Mouse (Mus musculus): ENCODE measurements at regions not wholly inside any gene's neighbourhood (a gene's known extent, or its start where the extent isn't known, plus 50 kb on each side); places are given as distances from the start of the nearest gene placed in this dataset.

DNA sequence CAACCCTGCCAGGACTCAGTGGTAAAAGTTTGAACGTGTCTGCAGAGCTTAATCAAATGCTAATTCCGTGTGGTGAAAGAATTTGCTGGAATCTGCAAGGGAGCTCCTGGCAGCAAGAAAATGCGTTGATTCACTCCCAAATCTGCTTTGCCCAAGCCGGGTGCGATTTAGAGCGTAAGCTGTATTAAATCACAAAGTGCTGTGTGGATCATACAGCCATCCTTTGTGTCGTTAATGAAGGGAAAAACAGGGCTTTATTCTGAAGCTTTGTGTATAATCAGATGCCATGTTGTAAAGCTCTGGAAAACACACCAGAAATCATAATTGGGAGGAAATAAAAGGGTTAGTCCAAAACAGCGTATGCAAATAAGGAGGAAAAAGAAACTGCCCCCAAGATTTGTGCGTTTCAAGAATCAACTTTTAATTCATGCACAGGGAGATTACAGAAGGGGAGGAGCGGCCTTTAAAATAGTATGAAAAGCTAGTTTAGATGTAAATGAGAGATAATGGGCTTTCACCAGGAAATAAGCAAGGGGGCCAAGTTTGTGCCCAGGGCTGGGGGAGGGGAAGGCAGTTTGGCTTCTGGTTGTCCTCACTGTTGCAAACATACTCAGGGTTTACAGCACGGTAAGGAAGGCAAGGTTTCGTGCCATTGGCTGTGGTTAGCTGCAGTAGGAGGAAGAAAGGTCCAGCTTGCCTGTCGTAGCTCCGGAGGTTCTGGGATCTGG, 303.7 kb downstream of the H2al1j start:
- 29% methylated on average over 14 of the region's 14 CpGs for WGBS
- no peak for DNase-seq (ENCODE audit: low read depth, low spot score)

DNA sequence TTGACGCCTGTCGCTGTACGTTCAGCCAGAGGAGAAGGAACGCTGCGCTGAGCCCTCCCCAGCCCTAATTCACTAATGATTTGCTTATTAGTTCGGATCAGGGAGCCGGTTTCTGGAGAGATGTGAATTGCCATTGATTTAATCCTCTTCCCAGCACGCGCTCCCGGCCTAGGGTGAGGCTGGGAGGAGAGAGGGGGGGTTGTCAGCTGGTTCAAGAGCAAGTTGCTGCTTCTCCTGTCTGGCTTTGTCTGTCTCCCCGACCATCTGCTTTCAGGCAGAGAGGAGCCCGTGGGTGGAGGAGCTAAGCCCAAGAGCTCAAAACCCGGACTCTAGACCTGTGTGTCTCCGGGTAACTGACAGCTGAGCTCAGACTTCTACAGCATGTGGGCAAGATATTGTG, 304.4 kb downstream of the H2al1j start:
- 47% methylated on average over 14 of the region's 14 CpGs for WGBS
- no peak for DNase-seq (ENCODE audit: low read depth, low spot score)

DNA sequence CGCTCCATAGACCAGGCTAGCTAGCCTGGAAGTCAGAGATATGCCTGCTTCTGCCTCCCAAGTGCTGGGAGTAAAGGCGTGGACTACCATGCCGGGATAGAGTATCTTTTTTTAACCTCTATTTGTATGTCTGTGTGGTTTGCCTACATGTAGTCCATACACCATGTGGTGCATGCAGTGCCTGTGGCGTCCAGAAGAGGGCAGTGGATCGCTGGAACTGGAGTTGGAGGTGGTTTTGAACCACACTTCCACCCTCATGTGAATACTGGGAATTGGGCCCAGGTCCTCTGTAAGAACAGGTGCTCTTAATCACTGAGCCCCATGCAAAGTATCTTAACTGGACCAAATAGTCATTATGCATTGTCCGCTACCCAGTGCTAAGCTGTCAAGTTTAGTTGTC, 306.2 kb downstream of the H2al1j start:
- 67% methylated on average over 6 of the region's 6 CpGs for whole genome bisulfite sequencing
- DNase-seq (ENCODE audit: low read depth, low spot score), result no peak

DNA sequence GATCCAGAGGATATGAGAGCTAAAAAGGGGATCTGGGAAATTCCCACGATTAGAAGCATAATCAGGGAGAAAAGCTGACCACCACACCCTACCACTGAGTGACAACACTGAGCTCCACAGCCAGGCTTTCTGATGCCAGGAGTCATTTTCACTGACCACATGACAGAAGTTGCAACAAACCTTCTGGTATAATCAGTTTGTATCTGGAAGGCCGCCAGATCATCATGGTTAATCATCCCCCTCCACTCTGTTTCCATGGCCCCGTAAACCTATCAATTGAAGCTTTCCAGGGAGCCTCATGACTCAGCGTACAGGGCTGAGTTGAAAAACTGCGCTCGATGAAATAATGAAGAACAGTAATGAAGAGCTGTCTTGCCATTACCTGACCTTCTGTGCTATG, 316.9 kb downstream of the H2al1j start:
- no peak for DNase-seq (ENCODE audit: low read depth, low spot score)
- WGBS, result 36% methylated on average over 6 of the region's 6 CpGs

DNA sequence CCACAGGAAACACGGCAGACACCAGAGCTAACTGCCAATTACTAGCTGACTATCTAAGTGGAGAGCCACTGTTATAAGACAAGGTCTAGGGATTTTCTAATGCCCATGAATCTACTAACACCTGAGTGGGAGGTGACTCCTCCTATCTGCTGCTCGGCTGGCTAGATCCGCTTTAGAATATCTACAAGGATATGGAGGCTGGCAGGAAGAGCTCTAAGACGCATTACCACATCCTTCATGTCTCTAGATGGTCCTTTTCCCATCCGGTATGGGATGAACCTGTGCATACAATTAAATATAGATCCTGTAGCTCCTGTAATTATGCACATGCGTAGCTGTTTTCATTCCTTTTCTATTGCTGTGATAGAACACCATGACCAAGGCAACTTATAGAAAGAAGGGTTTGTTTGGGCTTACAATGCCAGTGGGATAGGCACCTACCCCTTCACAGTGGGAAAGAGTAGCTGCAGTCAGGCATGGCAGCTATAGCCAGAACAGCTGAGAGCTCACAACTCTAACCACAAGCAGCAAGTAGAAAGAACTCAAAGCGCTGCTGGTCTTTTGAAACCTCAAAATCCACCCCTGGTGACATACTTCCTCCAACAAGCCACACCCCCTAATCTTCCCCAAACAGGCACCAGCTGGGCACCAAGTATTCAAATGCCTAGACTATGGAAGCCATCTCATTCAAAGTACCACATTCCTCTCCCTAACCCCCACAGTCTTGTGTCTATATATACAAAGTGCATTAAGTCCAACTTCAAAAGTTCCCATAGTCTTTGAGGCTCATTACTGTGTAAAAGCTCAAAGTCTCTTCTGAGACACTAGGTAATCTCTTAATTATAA, 319.3 kb downstream of the H2al1j start:
- WGBS, result 57% methylated on average over 7 of the region's 7 CpGs
- DNase-seq (ENCODE audit: low read depth, low spot score), result no peak

DNA sequence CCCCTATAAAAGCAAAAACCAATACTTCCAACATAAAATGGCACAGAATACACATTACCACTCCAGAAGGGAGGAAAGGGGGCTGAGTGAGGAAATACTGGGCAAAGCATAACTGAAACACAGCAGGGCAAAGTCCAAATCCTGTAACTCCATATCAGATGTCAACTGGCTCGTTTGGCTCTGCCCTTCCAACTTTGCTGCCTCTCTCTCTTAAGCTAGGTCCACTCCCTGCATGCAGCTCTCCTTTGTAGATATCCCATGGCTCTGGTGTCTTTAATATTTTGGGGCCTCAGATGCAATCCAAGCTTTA, 319.9 kb downstream of the H2al1j start:
- 43% methylated on average over 1 of the region's 1 CpGs for WGBS

DNA sequence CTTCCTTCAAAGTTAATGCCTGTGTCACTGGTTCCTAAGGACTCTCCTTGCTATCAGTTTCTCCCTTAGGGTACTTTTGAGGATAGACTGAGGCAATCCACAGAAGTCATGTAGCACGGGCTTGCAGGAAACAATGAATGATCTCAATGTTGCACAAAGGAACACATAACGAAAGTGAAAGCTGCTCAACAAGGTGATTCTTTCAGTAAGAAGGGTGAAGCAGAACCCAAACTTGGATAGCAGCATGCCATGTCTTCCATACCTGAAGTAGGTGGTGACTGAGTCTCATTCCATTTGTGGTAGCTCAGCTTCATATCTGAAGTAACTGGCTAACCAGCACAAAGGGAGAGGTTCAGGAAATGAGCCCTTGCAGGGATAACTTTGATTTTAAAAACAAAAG, 325.7 kb downstream of the H2al1j start:
- no peak for DNase-seq (ENCODE audit: low read depth, low spot score)
- WGBS, result 66% methylated on average over 2 of the region's 2 CpGs

More for the DNA sequence above, 319.9 kb downstream of the H2al1j start:
- DNase-seq (ENCODE audit: low read depth, low spot score), result no peak

DNA sequence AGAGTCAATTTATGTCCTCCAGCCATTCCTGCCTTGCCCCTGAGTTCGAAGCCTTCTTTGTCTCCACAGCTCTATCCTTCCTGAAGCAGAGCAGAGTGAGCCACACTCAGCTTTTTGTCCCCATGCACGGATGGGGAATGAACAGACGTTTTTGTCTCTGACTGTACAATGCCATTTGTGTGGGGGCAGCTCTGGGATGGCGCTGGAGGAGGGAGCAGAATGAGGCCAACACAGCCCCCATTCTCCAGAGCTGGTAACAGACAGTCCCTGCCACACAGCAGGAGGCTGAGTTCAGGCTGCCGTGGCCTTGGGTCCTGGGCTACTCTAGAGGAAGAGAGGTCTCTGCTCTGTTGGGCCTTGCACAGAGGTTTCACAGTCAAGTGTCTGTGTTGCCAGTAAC, 327.4 kb downstream of the H2al1j start:
- WGBS, result 87% methylated on average over 5 of the region's 5 CpGs
- no peak for DNase-seq (ENCODE audit: low read depth, low spot score)

DNA sequence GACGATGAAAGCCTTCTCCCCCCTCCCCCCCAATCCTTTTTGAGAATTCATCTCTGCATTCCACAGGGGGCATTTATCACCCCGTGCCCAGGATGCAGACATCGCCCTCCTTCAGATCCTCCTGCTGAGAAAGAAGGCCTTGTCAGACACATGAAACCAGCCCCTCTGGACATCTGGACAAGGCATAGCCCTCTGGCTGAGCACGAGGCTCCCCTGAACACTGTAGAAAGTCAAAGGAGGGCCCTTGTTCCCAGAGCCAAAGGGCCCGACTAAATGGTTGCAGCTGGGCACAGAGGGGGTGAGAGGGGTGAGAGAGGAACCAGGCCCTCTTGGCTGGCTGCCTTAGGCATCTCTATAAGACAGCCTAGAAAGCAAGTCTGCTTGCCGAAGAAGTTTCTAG, 327.8 kb downstream of the H2al1j start:
- 80% methylated on average over 6 of the region's 6 CpGs for WGBS
- DNase-seq (ENCODE audit: low read depth, low spot score), result no peak

DNA sequence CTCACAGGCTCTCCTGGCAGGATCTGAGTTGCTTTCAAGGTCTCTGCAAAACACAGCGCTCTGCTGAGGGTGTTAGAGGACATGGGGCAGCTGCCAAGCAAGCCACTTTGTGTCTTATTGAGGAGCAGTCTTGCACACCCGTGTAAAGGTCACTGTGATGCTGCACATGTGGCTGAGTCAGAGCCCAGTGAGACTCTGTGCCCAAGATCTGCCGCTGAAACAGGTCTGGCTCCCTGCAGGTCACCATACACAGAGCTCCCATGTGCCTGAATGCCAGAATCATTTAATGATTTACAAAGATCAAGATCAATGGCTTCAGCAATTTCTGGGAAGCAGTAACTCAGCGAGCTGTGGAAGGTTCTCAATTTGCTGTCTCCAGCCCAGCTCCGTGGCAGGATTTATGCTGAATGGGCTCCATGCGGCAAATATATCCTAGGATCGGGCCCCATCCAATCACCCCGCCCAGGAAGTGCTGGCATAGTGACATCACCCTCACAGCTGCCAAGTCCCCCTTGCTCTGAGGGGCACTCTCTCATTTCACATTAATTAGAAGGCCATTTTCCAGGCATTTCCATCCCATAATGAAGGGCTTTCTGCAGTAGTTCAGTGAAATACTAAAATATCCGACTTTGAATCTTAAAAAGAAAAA, 330.1 kb downstream of the H2al1j start:
- no peak for DNase-seq (ENCODE audit: low read depth, low spot score)
- WGBS, result 37% methylated on average over 9 of the region's 9 CpGs

DNA sequence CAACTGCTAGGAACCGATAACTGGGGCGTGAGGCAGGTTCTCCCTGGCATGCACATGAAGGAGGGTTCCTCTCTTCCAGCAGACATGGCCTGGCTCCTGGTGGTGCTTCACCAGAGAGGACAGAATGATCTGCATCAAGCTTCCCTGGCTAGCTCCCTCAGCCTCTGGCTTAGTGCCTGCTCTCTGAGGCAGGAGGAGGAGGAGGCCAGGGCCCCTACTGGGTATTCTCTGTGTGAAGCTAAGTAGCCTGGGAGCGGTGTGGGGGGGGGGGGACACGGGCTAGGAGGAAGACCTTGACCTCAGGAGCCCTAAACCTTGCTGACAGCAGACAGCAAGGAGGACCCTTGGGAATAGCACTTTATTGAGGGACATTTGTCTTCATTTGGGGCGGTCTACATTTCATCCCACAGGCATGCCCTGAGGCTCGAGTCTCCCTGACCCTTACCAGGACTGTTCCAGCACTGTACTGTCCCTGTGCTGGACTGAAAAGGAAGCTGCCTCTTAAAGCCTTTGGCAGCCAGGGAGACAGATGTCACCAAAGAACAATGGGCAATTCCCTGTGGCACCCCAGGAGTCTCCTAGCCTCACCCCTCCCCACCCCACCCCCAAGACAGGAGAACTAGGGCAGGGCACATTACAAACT, 335.7 kb downstream of the H2al1j start:
- 59% methylated on average over 6 of the region's 6 CpGs for WGBS
- DNase-seq (ENCODE audit: low read depth, low spot score), result no peak

DNA sequence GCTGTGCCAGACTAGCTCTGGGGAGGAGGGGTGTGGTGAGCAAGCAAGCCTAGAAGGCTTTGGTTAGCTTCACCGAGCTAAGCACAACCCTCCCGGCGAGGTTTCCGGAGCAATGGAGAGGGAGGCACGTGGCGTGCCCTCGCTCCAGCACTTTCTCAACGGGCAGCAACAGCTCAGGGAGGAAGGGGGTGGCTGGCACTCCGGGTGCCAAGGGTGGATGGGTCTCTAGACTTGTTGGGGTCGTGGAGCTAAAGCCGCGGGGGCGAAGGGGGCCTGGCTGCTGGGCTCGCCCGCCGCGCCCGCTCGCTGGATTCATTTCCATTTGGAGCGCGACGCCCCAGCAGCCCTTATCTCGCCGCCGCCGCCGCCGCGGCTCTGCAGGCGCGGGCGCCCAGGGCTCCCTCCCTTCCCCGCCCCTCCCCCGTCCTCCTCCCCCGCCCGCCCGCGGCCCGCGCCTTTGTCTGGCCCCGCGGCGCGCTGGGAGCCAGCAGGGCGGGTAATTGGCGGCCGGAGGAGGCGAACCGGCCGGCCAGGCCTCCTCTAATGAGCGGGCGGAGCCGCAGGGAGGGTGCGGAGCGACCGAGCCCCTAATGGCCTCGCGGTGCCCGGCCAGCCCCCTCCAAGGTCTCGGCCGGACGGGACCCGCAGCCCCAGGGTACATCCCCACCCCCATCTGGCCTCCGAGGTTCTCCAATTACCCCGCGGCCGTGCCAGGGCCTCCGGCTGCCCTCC, 336.9 kb downstream of the H2al1j start:
- DNase-seq (ENCODE audit: low read depth, low spot score), result no peak

DNA sequence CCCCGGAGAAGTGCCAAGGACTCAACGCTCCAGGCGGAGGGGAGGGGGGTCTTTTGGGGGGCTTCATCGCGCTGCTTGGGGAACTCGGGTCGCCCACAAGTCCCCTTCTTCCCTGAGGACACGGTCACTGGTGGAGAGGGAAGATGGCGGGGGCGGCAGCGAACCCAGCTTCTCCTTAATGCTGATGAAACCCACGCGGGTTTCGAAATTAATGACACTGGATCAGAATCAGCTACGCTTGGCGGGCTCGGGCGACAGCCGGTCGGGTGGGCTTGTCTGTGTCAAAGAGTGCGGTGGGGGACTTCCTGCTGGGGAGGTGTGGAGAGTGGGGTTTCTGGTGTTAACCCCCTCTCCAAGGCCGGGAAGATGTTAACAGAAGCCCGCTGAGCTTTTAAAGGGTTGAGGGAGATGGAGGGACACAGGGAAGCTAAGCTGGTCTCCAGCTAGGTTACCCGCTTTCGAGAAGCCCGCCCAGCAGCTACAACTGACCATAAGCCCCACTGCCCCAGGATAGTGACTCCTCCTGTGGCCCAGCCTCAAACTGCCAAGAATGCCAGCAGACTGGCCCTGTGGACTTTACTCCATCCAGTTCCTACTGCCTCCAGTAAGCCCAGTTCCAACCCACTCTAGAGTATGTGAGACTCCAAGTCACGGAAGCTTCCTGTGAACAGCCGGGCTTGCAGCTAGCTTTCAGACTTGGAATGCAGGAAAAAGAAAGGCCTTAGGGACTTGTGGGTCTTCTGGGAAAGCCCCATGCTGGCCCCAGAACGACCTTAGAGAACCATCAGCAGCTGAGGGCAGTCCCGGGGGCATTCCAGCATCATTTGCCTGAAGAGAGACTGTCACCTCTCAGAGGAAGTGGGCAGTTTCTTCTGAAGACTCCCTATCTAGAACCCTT, 337.7 kb downstream of the H2al1j start:
- WGBS, result 18% methylated on average over 30 of the region's 30 CpGs
- DNase-seq (ENCODE audit: low read depth, low spot score), result no peak

More for the DNA sequence above, 336.9 kb downstream of the H2al1j start:
- WGBS, result 11% methylated on average over 50 of the region's 68 CpGs

DNA sequence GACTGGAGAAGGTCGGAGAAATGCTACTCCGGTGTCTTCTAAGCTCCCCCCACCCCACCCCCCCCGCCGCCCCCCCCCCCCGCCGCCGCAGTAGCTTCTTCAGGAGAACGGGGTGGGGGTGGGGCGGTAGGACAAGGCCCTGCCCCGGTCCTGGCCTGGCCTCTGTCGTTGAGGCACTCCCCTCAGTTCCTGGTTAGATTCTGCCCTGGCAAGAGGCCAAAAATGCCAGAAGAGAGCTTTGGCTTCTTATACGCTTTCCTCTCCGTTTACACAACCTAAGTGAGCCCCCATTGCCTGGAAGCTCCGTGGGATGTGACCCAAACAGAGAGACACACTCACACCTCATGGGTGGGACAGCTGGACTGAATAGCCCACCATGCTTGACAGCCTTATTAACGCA, 338.9 kb downstream of the H2al1j start:
- 27% methylated on average over 6 of the region's 15 CpGs for WGBS

DNA sequence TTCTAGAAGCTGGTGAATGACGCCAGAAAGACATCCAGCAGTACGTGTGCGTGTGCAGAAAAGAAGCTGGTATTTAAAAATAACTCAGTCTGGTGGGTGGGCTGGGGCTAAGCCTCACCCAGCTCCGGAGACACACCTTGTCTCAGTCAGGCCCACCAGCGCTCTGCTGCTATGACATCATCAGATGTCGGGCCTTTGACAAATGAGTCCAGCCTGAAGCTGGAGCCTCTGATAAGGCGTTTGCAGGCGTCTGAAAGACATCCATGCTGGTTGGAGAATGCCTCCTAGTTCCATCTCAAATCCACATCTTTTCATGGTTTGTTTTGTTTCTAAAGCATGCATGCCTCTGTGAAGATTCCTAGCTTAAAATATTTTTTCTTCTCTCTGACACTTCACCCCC, 344.2 kb downstream of the H2al1j start:
- DNase-seq (ENCODE audit: low read depth, low spot score), result no peak
- 74% methylated on average over 8 of the region's 8 CpGs for WGBS

More for the DNA sequence above, 338.9 kb downstream of the H2al1j start:
- no peak for DNase-seq (ENCODE audit: low read depth, low spot score)

DNA sequence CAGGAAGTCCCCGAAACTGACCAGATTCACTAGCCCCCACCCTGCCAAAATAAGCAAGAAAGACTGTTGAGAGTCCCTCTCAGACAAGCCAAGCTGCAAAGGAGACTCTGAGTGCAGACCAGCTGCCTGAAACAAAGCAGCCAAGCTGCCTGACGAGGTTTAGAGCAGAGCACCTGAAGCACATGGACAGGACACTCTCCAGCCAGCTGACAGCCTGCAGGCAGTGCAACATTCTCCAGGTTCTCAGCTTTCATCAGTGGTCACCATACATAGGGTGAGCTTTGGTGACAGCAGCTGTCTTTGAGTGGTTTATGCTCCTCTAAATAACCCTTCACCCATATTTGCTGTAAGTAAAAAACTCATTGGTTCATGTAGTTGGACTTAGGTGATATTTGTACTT, 350.5 kb downstream of the H2al1j start:
- WGBS, result 65% methylated on average over 2 of the region's 2 CpGs
- DNase-seq (ENCODE audit: low read depth, low spot score), result no peak

DNA sequence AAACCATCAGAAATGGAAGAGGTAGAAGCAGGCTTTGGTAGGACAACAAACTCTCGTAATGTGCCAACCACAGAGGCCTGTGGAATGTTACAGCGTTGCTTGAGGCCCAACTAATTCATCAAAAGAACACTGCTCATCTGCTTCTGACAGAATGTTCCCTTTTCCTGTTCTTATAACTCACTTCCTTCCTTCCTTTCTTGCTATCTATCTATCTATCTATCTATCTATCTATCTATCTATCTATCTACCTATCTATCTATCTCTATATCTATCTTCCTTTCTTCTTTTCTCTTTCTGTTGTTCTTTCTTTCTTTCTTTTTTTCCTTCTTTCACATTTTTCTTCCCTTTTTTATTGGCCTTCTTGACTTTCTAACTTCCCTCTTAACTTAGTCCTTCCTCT, 353.7 kb downstream of the H2al1j start:
- no peak for DNase-seq (ENCODE audit: low read depth, low spot score)
- 79% methylated on average over 2 of the region's 2 CpGs for WGBS

DNA sequence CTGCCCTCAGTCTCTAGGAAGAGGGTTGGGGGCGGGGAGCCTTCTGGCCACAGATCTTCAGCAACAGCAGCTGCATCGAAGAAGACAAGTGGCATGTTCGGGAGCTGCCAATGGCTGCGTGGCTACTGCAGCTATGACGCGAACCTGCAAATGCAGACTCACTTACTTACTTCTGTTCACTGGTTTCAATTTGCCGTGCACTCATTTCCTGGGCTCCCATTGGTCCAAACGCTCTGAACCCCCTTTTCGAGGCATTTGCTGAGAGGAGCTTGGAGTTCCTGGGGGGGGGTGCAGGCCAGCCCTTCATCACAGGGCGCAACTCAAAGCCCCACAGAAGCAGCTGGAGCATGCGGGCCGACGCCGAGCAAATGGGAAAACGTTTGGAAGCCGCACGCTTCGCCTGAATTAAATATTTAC, 362.4 kb downstream of the H2al1j start:
- 44% methylated on average over 18 of the region's 18 CpGs for WGBS
- DNase-seq (ENCODE audit: low read depth, low spot score), result no peak

DNA sequence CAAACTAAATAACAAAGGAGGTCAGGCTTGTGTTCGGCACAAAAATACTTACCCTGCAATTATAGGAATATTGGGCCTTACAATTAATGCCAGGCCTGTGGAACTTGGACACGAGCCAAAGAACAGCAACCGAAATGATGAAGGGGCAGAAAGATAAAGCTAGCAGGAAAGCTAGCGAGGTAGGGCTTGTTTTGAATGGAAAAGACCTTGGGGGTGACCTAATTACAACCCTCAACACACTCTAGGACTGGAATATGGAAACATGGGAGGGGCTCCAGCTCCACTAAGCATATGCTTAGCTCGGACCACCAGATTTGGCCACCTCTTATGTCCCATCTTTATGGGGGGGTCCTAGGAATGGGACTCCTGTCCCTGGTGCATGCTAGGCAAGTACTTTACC, 362.8 kb downstream of the H2al1j start:
- no peak for DNase-seq (ENCODE audit: low read depth, low spot score)
- WGBS, result 36% methylated on average over 5 of the region's 5 CpGs

Data from large intestine, adult 2 months (tissue).